7 mouse cellular contexts compared by ENCODE assay signal in the genomic region with DNA sequence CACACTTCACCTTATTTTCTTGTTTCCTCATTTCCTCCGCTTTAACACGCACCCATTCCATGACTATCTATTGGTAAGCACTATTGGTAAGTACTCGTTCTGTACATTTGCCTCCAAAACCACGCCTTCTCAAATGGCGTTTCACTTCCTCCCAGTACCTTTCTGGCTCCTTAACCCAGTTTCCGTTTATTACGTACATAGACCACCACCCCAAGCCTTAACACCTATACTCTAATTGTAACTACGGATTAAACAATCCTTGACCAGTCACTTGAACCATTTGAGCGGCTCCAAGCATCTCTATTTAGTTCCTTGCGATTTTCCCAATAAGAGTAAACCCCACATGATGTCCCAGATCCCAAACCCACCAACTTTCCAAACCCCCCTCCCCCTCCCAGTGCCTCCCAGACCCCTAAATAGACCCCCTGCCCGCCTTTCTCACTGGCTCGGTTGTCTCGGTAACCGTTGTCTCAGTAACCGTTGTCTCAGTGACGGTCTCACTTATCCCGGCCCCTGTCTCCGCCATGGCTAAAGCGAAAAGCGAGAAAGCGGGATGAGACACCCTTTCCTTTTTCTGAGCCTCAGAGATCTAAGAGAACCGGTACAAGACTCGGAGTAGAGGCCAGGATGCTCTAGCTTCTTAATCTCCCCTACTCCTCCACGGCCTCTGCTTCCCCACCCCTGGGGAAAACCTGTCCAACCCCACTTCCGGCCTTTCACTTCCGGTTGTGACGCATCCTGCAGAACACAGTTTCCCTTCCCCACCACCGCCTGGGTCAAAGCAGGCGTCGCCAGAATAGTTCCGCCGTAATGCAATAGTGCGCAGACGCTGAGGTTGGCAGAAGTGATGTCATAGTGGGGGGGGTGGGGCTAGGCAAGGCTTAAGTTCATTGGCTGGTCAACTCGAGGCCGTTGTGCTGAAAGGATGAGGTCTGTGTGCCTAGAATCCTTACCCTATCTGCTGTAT. TPM values are rescaled to one million over a fixed set of nuclear protein-coding genes. Genes with fewer than 3 reads are reported as not detected.
DNase-seq lines count a peak whose midpoint lies in the region; ATAC-seq and TF ChIP-seq lines count a peak whose summit lies in the region.

Gene Ppp1r11, minus strand, starts transcription at position 761 of the 967 bp plus-strand sequence.

- intact Hi-C loops in left cerebral cortex, postnatal 4 days (cut with DNase I) = no loop called here

- H3K9ac ChIP-seq in intestine, postnatal 0 days (ENCODE audit: low read depth, low read length) = peak within 1 kb of the TSS; percentile 61
- H3K9ac ChIP-seq in midbrain, embryonic 12.5 days (replicated peaks) = peak within 1 kb of the TSS; percentile 67

- peak; percentile 81 for TF ChIP-seq POLR2A in small intestine, adult 2 months (IDR thresholded peaks at IDR 0.05; ENCODE audit: low read depth, low read length)

- peak; percentile 98 for ATAC-seq in intestine, postnatal 0 days
- ATAC-seq in midbrain, embryonic 12.5 days (ENCODE audit: low FRiP score, low read depth) = peak; percentile 95

- H3K27me3 ChIP-seq in embryonic facial prominence, embryonic 10.5 days (replicated peaks; ENCODE audit: low read depth, poor library complexity, severe bottlenecking) = peaks cover 31% of the 10 kb centered on the region
- no peaks in the 10 kb centered on the region for H3K27me3 ChIP-seq in intestine, postnatal 0 days (replicated peaks; ENCODE audit: control insufficient read depth, insufficient read depth, low read length)
- H3K27me3 ChIP-seq in midbrain, embryonic 12.5 days = peaks cover 3% of the 10 kb centered on the region; the same call in 1 of the 2 replicates
- 0 out of 2 replicates have a peak, but pooled peaks cover 3% of the 10 kb centered on the region for H3K27me3 ChIP-seq in small intestine, adult 2 months (ENCODE audit: control insufficient read depth, insufficient read depth, low read length)

- no peaks in the 10 kb centered on the region for H3K9me3 ChIP-seq in embryonic facial prominence, embryonic 10.5 days
- H3K9me3 ChIP-seq in intestine, postnatal 0 days (ENCODE audit: control insufficient read depth) = no peaks in the 10 kb centered on the region
- no peaks in the 10 kb centered on the region for H3K9me3 ChIP-seq in midbrain, embryonic 12.5 days

- H3K27ac ChIP-seq in embryonic facial prominence, embryonic 10.5 days (replicated peaks) = peak within 1 kb of the TSS; percentile 87
- peak within 1 kb of the TSS; percentile 70; the same call in 1 of the 2 replicates for H3K27ac ChIP-seq in intestine, postnatal 0 days (ENCODE audit: low read depth, low read length)
- peak within 1 kb of the TSS; percentile 84 for H3K27ac ChIP-seq in midbrain, embryonic 12.5 days (replicated peaks)
- H3K27ac ChIP-seq in small intestine, adult 2 months (ENCODE audit: insufficient read depth, low read depth, low read length) = 0 out of 2 replicates have a peak within 1 kb of the TSS, but pooled peaks have one; percentile 52

- DNase-seq in adrenal gland, postnatal 10 days = peak; percentile 97
- DNase-seq in embryonic facial prominence, embryonic 10.5 days (ENCODE audit: low spot score) = peak; percentile 98
- peak; percentile 86 for DNase-seq in gonadal fat pad, adult 2 months (ENCODE audit: low read depth)
- DNase-seq in left cerebral cortex, postnatal 4 days = peak; percentile 98

- 4% methylated on average over 36 of the region's 36 CpGs for WGBS in embryonic facial prominence, embryonic 10.5 days
- 2% methylated on average over 36 of the region's 36 CpGs for WGBS in intestine, postnatal 0 days
- WGBS in midbrain, embryonic 12.5 days = 2% methylated on average over 36 of the region's 36 CpGs
- WGBS in small intestine, adult 2 months = under 1% methylated on average over 36 of the region's 36 CpGs

- peaks cover 45% of the 10 kb centered on the region for H3K36me3 ChIP-seq in embryonic facial prominence, embryonic 10.5 days (replicated peaks)
- peaks cover 23% of the 10 kb centered on the region for H3K36me3 ChIP-seq in intestine, postnatal 0 days (ENCODE audit: control insufficient read depth, insufficient read depth)
- H3K36me3 ChIP-seq in midbrain, embryonic 12.5 days = peaks cover 19% of the 10 kb centered on the region
- peaks cover 13% of the 10 kb centered on the region for H3K36me3 ChIP-seq in small intestine, adult 2 months (ENCODE audit: control insufficient read depth, insufficient read depth, low read length)

- H3K4me2 ChIP-seq in intestine, postnatal 0 days (replicated peaks; ENCODE audit: low read depth) = peak within 1 kb of the TSS; percentile 71
- H3K4me2 ChIP-seq in midbrain, embryonic 12.5 days (replicated peaks) = peak within 1 kb of the TSS; percentile 63

- peaks cover 27% of the 10 kb centered on the region for H3K4me1 ChIP-seq in embryonic facial prominence, embryonic 10.5 days
- H3K4me1 ChIP-seq in intestine, postnatal 0 days (replicated peaks; ENCODE audit: control insufficient read depth, insufficient read depth, low read length) = no peaks in the 10 kb centered on the region
- peaks cover 15% of the 10 kb centered on the region for H3K4me1 ChIP-seq in midbrain, embryonic 12.5 days
- H3K4me1 ChIP-seq in small intestine, adult 2 months (ENCODE audit: control insufficient read depth, insufficient read depth, insufficient read length, low read length) = peaks cover 10% of the 10 kb centered on the region

- H3K4me3 ChIP-seq in embryonic facial prominence, embryonic 10.5 days = peak within 1 kb of the TSS; percentile 83
- peak within 1 kb of the TSS; percentile 76 for H3K4me3 ChIP-seq in intestine, postnatal 0 days (ENCODE audit: low read depth, low read length)
- peak within 1 kb of the TSS; percentile 54 for H3K4me3 ChIP-seq in midbrain, embryonic 12.5 days
- peak within 1 kb of the TSS; percentile 84 for H3K4me3 ChIP-seq in small intestine, adult 2 months (ENCODE audit: low read depth, low read length)

- TF ChIP-seq CTCF in intestine, postnatal 0 days (IDR thresholded peaks at IDR 0.05; ENCODE audit: low read depth) = 0 out of 2 replicates have a peak, but pooled peaks have one; percentile 7
- no peak; the same call in 1 of the 2 replicates for TF ChIP-seq CTCF in small intestine, adult 2 months (IDR thresholded peaks at IDR 0.05; ENCODE audit: extremely low read depth, insufficient read length, insufficient replicate concordance, low read depth, low read length)

RNA-seq across cellular contexts. Expression of gene Ppp1r11, which starts in this region (rescaled TPM):
- 10 to 100 TPM; 58.5 to 62.7 TPM for total RNA-seq in adrenal gland, postnatal 10 days (2021)
- 151 and 153 TPM in 2 replicates for polyA plus RNA-seq in embryonic facial prominence, embryonic 10.5 days (2016; fragmentation: Nextera tagmentation; extraction: Ambion mirVana)
- polyA plus RNA-seq in gonadal fat pad, adult 2 months (2012; rRNA removed) = 39.7 and 48.5 TPM in 2 replicates
- 91.6 and 96.1 TPM in 2 replicates for polyA plus RNA-seq in intestine, postnatal 0 days (2015; fragmentation: Nextera tagmentation; extraction: Ambion mirVana)
- total RNA-seq in left cerebral cortex, postnatal 4 days (2021) = 10 to 100 TPM; 81.7 to 91.9 TPM
- 143 and 153 TPM in 2 replicates for polyA plus RNA-seq in midbrain, embryonic 12.5 days (2016; fragmentation: Nextera tagmentation; extraction: Ambion mirVana)
- polyA plus RNA-seq in small intestine, adult 2 months (2012; rRNA removed) = 16.7 and 31.1 TPM in 2 replicates

Comparison
In these comparisons a context has a peak if more than half of its experiments do, and no peak if none do; other contexts are left out.
1. Peak in every context shown above with its lines: DNase-seq, ATAC-seq, H3K4me3 ChIP-seq and H3K27ac ChIP-seq.